Mouse (Mus musculus) cerebellum, postnatal 36 days (tissue): ENCODE measurements around the gene Ccsap.

Experiments used
- DNase-seq, 2 experiments: peaks; one replicate each; pipeline ENCODE4 v3.0.0; 2021 to 2022; ENCODE audit warnings: mixed read lengths in 2 of 2

The Ccsap gene

GRCm38 (mm10) chr8:123877865-123878264 is 17.9 kb upstream of the Ccsap start:
- no peak for DNase-seq

- DNase-seq: no peak
Measured at GRCm38 (mm10) chr8:123874324-123874723, 14.3 kb upstream of the Ccsap start.

GRCm38 (mm10) chr8:123873364-123873763 is 13.4 kb upstream of the Ccsap start:
- no peak for DNase-seq

GRCm38 (mm10) chr8:123872048-123872447 is 12.0 kb upstream of the Ccsap start:
- DNase-seq: no peak

GRCm38 (mm10) chr8:123866971-123867370 is 7.0 kb upstream of the Ccsap start:
- DNase-seq: no peak

GRCm38 (mm10) chr8:123865786-123866185 is 5.8 kb upstream of the Ccsap start:
- no peak for DNase-seq

- DNase-seq: no peak
Measured at GRCm38 (mm10) chr8:123860386-123860785, 377 bp upstream of the Ccsap start.

- peak; percentile 91 to 96 for DNase-seq
Measured at GRCm38 (mm10) chr8:123858941-123859647, 915 bp downstream of the Ccsap start.

GRCm38 (mm10) chr8:123858574-123858940 is 1.5 kb downstream of the Ccsap start:
- peak; percentile 44 to 62 for DNase-seq

- no peak for DNase-seq
Measured at GRCm38 (mm10) chr8:123857361-123857760, 2.6 kb downstream of the Ccsap start.

- no peak for DNase-seq
Measured at GRCm38 (mm10) chr8:123854733-123855475, 5.1 kb downstream of the Ccsap start.

- DNase-seq: no peak
Measured at GRCm38 (mm10) chr8:123854252-123854651, 5.8 kb downstream of the Ccsap start.

- peak in 1 of 2 experiments; percentile 46 for DNase-seq
Measured at GRCm38 (mm10) chr8:123851590-123851989, 8.4 kb downstream of the Ccsap start.

- no peak for DNase-seq
Measured at GRCm38 (mm10) chr8:123849352-123849751, 10.7 kb downstream of the Ccsap start.

- DNase-seq: peak; percentile 51 to 61
Measured at GRCm38 (mm10) chr8:123847546-123847945, 12.5 kb downstream of the Ccsap start.

- no peak for DNase-seq
Measured at GRCm38 (mm10) chr8:123846509-123846908, 13.5 kb downstream of the Ccsap start.

- DNase-seq: no peak
Measured at GRCm38 (mm10) chr8:123845991-123846390, 14.0 kb downstream of the Ccsap start.

- no peak for DNase-seq
Measured at GRCm38 (mm10) chr8:123845114-123845513, 14.9 kb downstream of the Ccsap start.

GRCm38 (mm10) chr8:123844341-123844740 is 15.7 kb downstream of the Ccsap start:
- no peak for DNase-seq

- DNase-seq: no peak
Measured at GRCm38 (mm10) chr8:123842086-123842485, 17.9 kb downstream of the Ccsap start.

- DNase-seq: no peak
Measured at GRCm38 (mm10) chr8:123840578-123841345, 19.2 kb downstream of the Ccsap start.

- DNase-seq: no peak
Measured at GRCm38 (mm10) chr8:123838496-123838895, 21.5 kb downstream of the Ccsap start.

- no peak for DNase-seq
Measured at GRCm38 (mm10) chr8:123836354-123836753, 23.7 kb downstream of the Ccsap start.

- DNase-seq: peak; percentile 80 to 86
Measured at GRCm38 (mm10) chr8:123835451-123835850, 24.6 kb downstream of the Ccsap start.
